In the genomic region with DNA sequence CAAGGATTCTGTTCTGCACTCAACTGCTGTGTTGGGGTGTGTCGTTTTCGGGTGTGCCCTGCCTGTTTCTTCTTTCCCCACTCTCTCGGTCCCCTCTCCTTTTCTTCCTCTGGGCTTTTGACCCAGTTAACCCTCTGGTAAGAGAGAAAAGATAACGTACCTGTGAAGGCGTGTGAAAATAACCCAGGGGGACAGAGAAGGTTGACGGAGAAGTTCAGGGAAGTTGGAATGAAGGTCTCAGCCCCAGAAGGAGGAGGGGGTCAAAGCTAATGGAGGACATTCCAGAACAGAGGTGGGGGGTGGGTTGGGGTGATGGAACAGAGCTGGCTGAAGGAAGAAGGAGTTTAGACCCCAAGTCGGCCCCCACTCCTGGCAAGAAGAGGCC, we compare ENCODE assay signal across 8 mouse cellular contexts. TPM values are rescaled to one million over a fixed set of nuclear protein-coding genes. Genes with fewer than 3 reads are reported as not detected.
DNase-seq lines count a peak whose midpoint lies in the region; ATAC-seq and TF ChIP-seq lines count a peak whose summit lies in the region.

No protein-coding gene starts in this region.

- TF ChIP-seq POLR2A in olfactory bulb, adult 2 months (IDR thresholded peaks at IDR 0.05; ENCODE audit: insufficient read depth, low read depth, low read length) = no peak

- H3K27me3 ChIP-seq in megakaryocyte, embryonic 14.5 days (replicated peaks) = peaks cover 7% of the 10 kb centered on the region
- no peaks in the 10 kb centered on the region for H3K27me3 ChIP-seq in embryonic facial prominence, embryonic 15.5 days
- no peaks in the 10 kb centered on the region for H3K27me3 ChIP-seq in limb, embryonic 10.5 days (ENCODE audit: low read depth, poor library complexity, severe bottlenecking)

- peak overlapping the region; percentile 99 for H3K27ac ChIP-seq in embryonic facial prominence, embryonic 15.5 days (replicated peaks)
- H3K27ac ChIP-seq in limb, embryonic 10.5 days = peak overlapping the region; percentile 97
- H3K27ac ChIP-seq in olfactory bulb, adult 2 months (ENCODE audit: insufficient read depth, low read depth, low read length) = peak overlapping the region; percentile 17; the same call in 1 of the 2 replicates

- peaks cover 27% of the 10 kb centered on the region for H3K36me3 ChIP-seq in megakaryocyte, embryonic 14.5 days (replicated peaks; ENCODE audit: low read length)
- H3K36me3 ChIP-seq in embryonic facial prominence, embryonic 15.5 days = peaks cover 16% of the 10 kb centered on the region
- H3K36me3 ChIP-seq in limb, embryonic 10.5 days = peaks cover 52% of the 10 kb centered on the region

- peak overlapping the region; percentile 77 for H3K4me2 ChIP-seq in embryonic facial prominence, embryonic 15.5 days (replicated peaks)

- no peak for TF ChIP-seq CTCF in olfactory bulb, adult 2 months (IDR thresholded peaks at IDR 0.05; ENCODE audit: insufficient read depth, low read depth, low read length)

- no peaks in the 10 kb centered on the region for H3K9me3 ChIP-seq in megakaryocyte, embryonic 14.5 days
- H3K9me3 ChIP-seq in embryonic facial prominence, embryonic 15.5 days (replicated peaks) = no peaks in the 10 kb centered on the region
- H3K9me3 ChIP-seq in limb, embryonic 10.5 days (replicated peaks) = no peaks in the 10 kb centered on the region

- no peak for ATAC-seq in megakaryocyte, adult 5-6 weeks (ENCODE audit: poor library complexity, severe bottlenecking)
- no peak for ATAC-seq in embryonic facial prominence, embryonic 15.5 days (ENCODE audit: insufficient number of reproducible peaks, low FRiP score, low TSS enrichment, low read depth)

- peak overlapping the region; percentile 69 for H3K9ac ChIP-seq in embryonic facial prominence, embryonic 15.5 days

- DNase-seq in limb, embryonic 10.5 days (ENCODE audit: low spot score) = no peak
- no peak for DNase-seq in embryo, embryonic 9.5 days (ENCODE audit: extremely low spot score)
- no peak for DNase-seq in thymus, postnatal 0 days (ENCODE audit: low spot score)
- DNase-seq in right cerebral cortex, postnatal 4 days = no peak

- H3K4me1 ChIP-seq in megakaryocyte, embryonic 14.5 days = peaks cover 93% of the 10 kb centered on the region
- peaks cover 72% of the 10 kb centered on the region for H3K4me1 ChIP-seq in embryonic facial prominence, embryonic 15.5 days
- H3K4me1 ChIP-seq in limb, embryonic 10.5 days = peaks cover 76% of the 10 kb centered on the region
- peaks cover 51% of the 10 kb centered on the region for H3K4me1 ChIP-seq in olfactory bulb, adult 2 months (ENCODE audit: control insufficient read depth, insufficient read depth, low read length)

- WGBS in embryonic facial prominence, embryonic 15.5 days = under 1% methylated on average over 7 of the region's 7 CpGs
- 6% methylated on average over 7 of the region's 7 CpGs for WGBS in limb, embryonic 10.5 days
- WGBS in olfactory bulb, adult 2 months = 17% methylated on average over 7 of the region's 7 CpGs

- H3K4me3 ChIP-seq in megakaryocyte, embryonic 14.5 days (replicated peaks) = peak overlapping the region; percentile 97
- peak overlapping the region; percentile 72 for H3K4me3 ChIP-seq in embryonic facial prominence, embryonic 15.5 days (replicated peaks)
- H3K4me3 ChIP-seq in limb, embryonic 10.5 days = peak overlapping the region; percentile 73
- H3K4me3 ChIP-seq in olfactory bulb, adult 2 months (ENCODE audit: insufficient read depth, low read depth, low read length) = peak overlapping the region; percentile 53

RNA-seq across cellular contexts. Expression of a gene that starts 3.6 kb away (rescaled TPM):
- polyA plus RNA-seq in megakaryocyte, embryonic 14.5 days (2012; ENCODE audit: insufficient read depth, low replicate concordance) = 153 and 168 TPM in 2 replicates
- 153 and 167 TPM in 2 replicates for total RNA-seq in megakaryocyte, adult 5-6 weeks (2015)
- total RNA-seq in megakaryocyte, adult 5-6 weeks (2017) = 64.0 and 78.1 TPM in 2 replicates
- 28.5 and 30.3 TPM in 2 replicates for polyA plus RNA-seq in embryonic facial prominence, embryonic 15.5 days (2015; fragmentation: Nextera tagmentation; extraction: Ambion mirVana)
- 21.4 and 22.1 TPM in 2 replicates for polyA plus RNA-seq in limb, embryonic 10.5 days (2016; fragmentation: Nextera tagmentation; extraction: Ambion mirVana)
- not detected in 2 replicates for polyA plus RNA-seq in olfactory bulb, adult 2 months (2012; ENCODE audit: insufficient read depth, insufficient read length, low replicate concordance, missing spikeins)
- polyA plus RNA-seq in thymus, postnatal 0 days (2015; fragmentation: Nextera tagmentation; extraction: Ambion mirVana) = 82.4 and 89.3 TPM in 2 replicates

RNA-seq across cellular contexts. Expression of a gene that starts 7.8 kb away (rescaled TPM):
- polyA plus RNA-seq in megakaryocyte, embryonic 14.5 days (2012; ENCODE audit: insufficient read depth, low replicate concordance) = 5.6 TPM in 1 of 2 replicates, not detected in the other
- 88.5 and 114 TPM in 2 replicates for total RNA-seq in megakaryocyte, adult 5-6 weeks (2015)
- total RNA-seq in megakaryocyte, adult 5-6 weeks (2017) = 80.1 and 82.8 TPM in 2 replicates
- polyA plus RNA-seq in embryonic facial prominence, embryonic 15.5 days (2015; fragmentation: Nextera tagmentation; extraction: Ambion mirVana) = 53.2 and 55.2 TPM in 2 replicates
- polyA plus RNA-seq in limb, embryonic 10.5 days (2016; fragmentation: Nextera tagmentation; extraction: Ambion mirVana) = 61.7 and 67.1 TPM in 2 replicates
- polyA plus RNA-seq in olfactory bulb, adult 2 months (2012; ENCODE audit: insufficient read depth, insufficient read length, low replicate concordance, missing spikeins) = not detected in 2 replicates
- polyA plus RNA-seq in thymus, postnatal 0 days (2015; fragmentation: Nextera tagmentation; extraction: Ambion mirVana) = 53.7 and 59.1 TPM in 2 replicates

RNA-seq across cellular contexts. Expression of a gene that starts 10.7 kb away (rescaled TPM):
- polyA plus RNA-seq in megakaryocyte, embryonic 14.5 days (2012; ENCODE audit: insufficient read depth, low replicate concordance) = 23.2 and 32.1 TPM in 2 replicates
- 87.6 and 118 TPM in 2 replicates for total RNA-seq in megakaryocyte, adult 5-6 weeks (2015)
- total RNA-seq in megakaryocyte, adult 5-6 weeks (2017) = 65.9 and 72.8 TPM in 2 replicates
- 40.7 and 50.6 TPM in 2 replicates for polyA plus RNA-seq in embryonic facial prominence, embryonic 15.5 days (2015; fragmentation: Nextera tagmentation; extraction: Ambion mirVana)
- polyA plus RNA-seq in limb, embryonic 10.5 days (2016; fragmentation: Nextera tagmentation; extraction: Ambion mirVana) = 58.4 and 62.4 TPM in 2 replicates
- not detected in 2 replicates for polyA plus RNA-seq in olfactory bulb, adult 2 months (2012; ENCODE audit: insufficient read depth, insufficient read length, low replicate concordance, missing spikeins)
- polyA plus RNA-seq in thymus, postnatal 0 days (2015; fragmentation: Nextera tagmentation; extraction: Ambion mirVana) = 48.9 and 50.6 TPM in 2 replicates

RNA-seq across cellular contexts. Expression of a gene that starts 27.6 kb away (rescaled TPM):
- polyA plus RNA-seq in megakaryocyte, embryonic 14.5 days (2012; ENCODE audit: insufficient read depth, low replicate concordance) = 1.2 and 2.3 TPM in 2 replicates
- 37.6 and 62.8 TPM in 2 replicates for total RNA-seq in megakaryocyte, adult 5-6 weeks (2015)
- total RNA-seq in megakaryocyte, adult 5-6 weeks (2017) = 17.3 and 18.6 TPM in 2 replicates
- 12.0 and 16.1 TPM in 2 replicates for polyA plus RNA-seq in embryonic facial prominence, embryonic 15.5 days (2015; fragmentation: Nextera tagmentation; extraction: Ambion mirVana)
- 23.2 and 27.3 TPM in 2 replicates for polyA plus RNA-seq in limb, embryonic 10.5 days (2016; fragmentation: Nextera tagmentation; extraction: Ambion mirVana)
- 41.3 TPM in 1 of 2 replicates, not detected in the other for polyA plus RNA-seq in olfactory bulb, adult 2 months (2012; ENCODE audit: insufficient read depth, insufficient read length, low replicate concordance, missing spikeins)
- 6.7 TPM in 2 replicates for polyA plus RNA-seq in thymus, postnatal 0 days (2015; fragmentation: Nextera tagmentation; extraction: Ambion mirVana)

RNA-seq across cellular contexts. Expression of a gene that starts 28.3 kb away (rescaled TPM):
- polyA plus RNA-seq in megakaryocyte, embryonic 14.5 days (2012; ENCODE audit: insufficient read depth, low replicate concordance) = 101 and 470 TPM in 2 replicates
- total RNA-seq in megakaryocyte, adult 5-6 weeks (2015) = 28.4 and 31.8 TPM in 2 replicates
- total RNA-seq in megakaryocyte, adult 5-6 weeks (2017) = 3.5 and 9.8 TPM in 2 replicates
- 22.3 and 23.9 TPM in 2 replicates for polyA plus RNA-seq in embryonic facial prominence, embryonic 15.5 days (2015; fragmentation: Nextera tagmentation; extraction: Ambion mirVana)
- 23.2 and 27.6 TPM in 2 replicates for polyA plus RNA-seq in limb, embryonic 10.5 days (2016; fragmentation: Nextera tagmentation; extraction: Ambion mirVana)
- polyA plus RNA-seq in olfactory bulb, adult 2 months (2012; ENCODE audit: insufficient read depth, insufficient read length, low replicate concordance, missing spikeins) = not detected in 2 replicates
- 24.5 and 27.1 TPM in 2 replicates for polyA plus RNA-seq in thymus, postnatal 0 days (2015; fragmentation: Nextera tagmentation; extraction: Ambion mirVana)

Comparison
In these comparisons a context has a peak if more than half of its experiments do, and no peak if none do; other contexts are left out.
1. H3K27ac ChIP-seq: peak in every context shown above with its lines; median percentile 99 in embryonic facial prominence, embryonic 15.5 days; 97 in limb, embryonic 10.5 days; 17 in olfactory bulb, adult 2 months.
2. RNA of a gene that starts 3.6 kb away (polyA plus RNA-seq): 153 to 168 TPM in megakaryocyte, embryonic 14.5 days, 82.4 to 89.3 TPM in thymus, postnatal 0 days, 28.5 to 30.3 TPM in embryonic facial prominence, embryonic 15.5 days and 21.4 to 22.1 TPM in limb, embryonic 10.5 days; not detected in olfactory bulb, adult 2 months; every median in the first group is over 10 times any median in the second.
3. RNA of a gene that starts 10.7 kb away (polyA plus RNA-seq): 58.4 to 62.4 TPM in limb, embryonic 10.5 days, 48.9 to 50.6 TPM in thymus, postnatal 0 days, 40.7 to 50.6 TPM in embryonic facial prominence, embryonic 15.5 days and 23.2 to 32.1 TPM in megakaryocyte, embryonic 14.5 days; not detected in olfactory bulb, adult 2 months; every median in the first group is over 10 times any median in the second.
4. Peak in every context shown above with its lines, with median percentiles within 50 percentile points of each other: H3K4me3 ChIP-seq.